Mouse (Mus musculus) bone marrow, adult 2 months (tissue): ENCODE results near the gene Gm49711. TPM values are rescaled to one million over a fixed set of nuclear protein-coding genes. Genes with fewer than 3 reads are reported as not detected.

ENCODE experiments used
- H3K27ac ChIP-seq: fragments of 200-500 bp; 2 replicates; pipeline ENCODE4 v1.5.1; 2012; ENCODE audit warnings: low read depth, mild to moderate bottlenecking, control low read depth, inconsistent platforms, low read length; ENCODE audit not compliant: control insufficient read depth, poor library complexity, insufficient read depth
- H3K4me1 ChIP-seq: fragments of 200-500 bp; 2 replicates; pipeline ENCODE4 v1.6.1; 2011; ENCODE audit warnings: low read length; ENCODE audit not compliant: control insufficient read depth, insufficient read depth
- H3K4me3 ChIP-seq: fragments of 200-500 bp; replicated peaks from 2 replicates; pipeline ENCODE3; 2011; ENCODE audit warnings: mild to moderate bottlenecking, low read depth, low read length, control low read depth; ENCODE audit not compliant: control insufficient read depth
- CTCF ChIP-seq: fragments of 200-500 bp; IDR thresholded peaks from 2 replicates; pipeline ENCODE4 v1.5.1; 2011; ENCODE audit warnings: low read length, control low read depth; ENCODE audit not compliant: control insufficient read depth, insufficient read depth
- POLR2A ChIP-seq: fragments of 200-500 bp; IDR thresholded peaks from 2 replicates; pipeline ENCODE4 v1.6.1; 2011; ENCODE audit warnings: low read depth, mild to moderate bottlenecking, control low read depth, low read length, borderline replicate concordance; ENCODE audit not compliant: control insufficient read depth
- WGBS: fragments of 180-500 bp; shearing (Covaris S2); methylation state at CpG from one replicate; pipeline ENCODE4 v1.1.7; 2018; 5-methylcytosine and 5-hydroxymethylcytosine counted together
- polyA plus RNA-seq: library from polyadenylated mRNA; stranded (reverse); fragments of >200 nt; gene quantifications from 2 replicates; pipeline ENCODE4 v1.2.4, GENCODE M21; 2011; ENCODE audit warnings: low replicate concordance; ENCODE audit not compliant: missing spikeins, insufficient read depth, insufficient read length

Gm49711 gene
- polyA plus RNA-seq, 1 experiment, result not detected

- Histone ChIP-seq H3K4me1 (no peaks in the 10 kb centered on the region), H3K27ac (no peak overlapping the region), H3K4me3 (no peak overlapping the region)
- TF ChIP-seq POLR2A (no peak), CTCF (no peak)
- WGBS, result 81% methylated on average over 9 of the region's 9 CpGs
Observed at GRCm38 (mm10) chr16:92140328-92140727, 82.2 kb downstream of the Gm49711 start.

- 95% methylated on average over 12 of the region's 12 CpGs for WGBS
- TF ChIP-seq CTCF, result no peak
- Histone ChIP-seq H3K27ac (no peak overlapping the region), H3K4me1 (no peaks in the 10 kb centered on the region), H3K4me3 (no peak overlapping the region)
Observed at GRCm38 (mm10) chr16:92141021-92141420, 82.9 kb downstream of the Gm49711 start.

- Histone ChIP-seq H3K4me1 (no peaks in the 10 kb centered on the region), H3K4me3 (no peak overlapping the region), H3K27ac (no peak overlapping the region)
- TF ChIP-seq POLR2A (no peak), CTCF (no peak)
- WGBS, result 86% methylated on average over 9 of the region's 9 CpGs
Observed at GRCm38 (mm10) chr16:92142426-92143012, 84.4 kb downstream of the Gm49711 start.

GRCm38 (mm10) chr16:92147631-92148366 lies 89.7 kb downstream of the Gm49711 start:
- H3K4me3 ChIP-seq, result no peak overlapping the region
- no peak overlapping the region for H3K27ac ChIP-seq
- WGBS, result 81% methylated on average over 12 of the region's 12 CpGs
- H3K4me1 ChIP-seq, result no peaks in the 10 kb centered on the region
- TF ChIP-seq CTCF (no peak), POLR2A (no peak)

- Histone ChIP-seq H3K27ac (no peak overlapping the region), H3K4me1 (no peaks in the 10 kb centered on the region), H3K4me3 (no peak overlapping the region)
- TF ChIP-seq POLR2A (no peak), CTCF (no peak)
- WGBS, result 83% methylated on average over 2 of the region's 2 CpGs
Observed at GRCm38 (mm10) chr16:92148367-92148728, 90.2 kb downstream of the Gm49711 start.

- 75% methylated on average over 4 of the region's 4 CpGs for WGBS
- Histone ChIP-seq H3K4me1 (no peaks in the 10 kb centered on the region), H3K27ac (no peak overlapping the region), H3K4me3 (no peak overlapping the region)
- no peak for TF ChIP-seq POLR2A
- TF ChIP-seq CTCF, result no peak
Observed at GRCm38 (mm10) chr16:92150975-92151374, 92.9 kb downstream of the Gm49711 start.

GRCm38 (mm10) chr16:92158021-92158455 lies 99.9 kb downstream of the Gm49711 start:
- Histone ChIP-seq H3K4me3 (no peak overlapping the region), H3K4me1 (no peaks in the 10 kb centered on the region), H3K27ac (no peak overlapping the region)
- TF ChIP-seq POLR2A, result no peak
- no peak for TF ChIP-seq CTCF
- 14% methylated on average over 14 of the region's 14 CpGs for WGBS

- no peaks in the 10 kb centered on the region for H3K4me1 ChIP-seq
- H3K27ac ChIP-seq, result no peak overlapping the region
- no peak for TF ChIP-seq POLR2A
- no peak for TF ChIP-seq CTCF
- WGBS, result 8% methylated on average over 30 of the region's 30 CpGs
- no peak overlapping the region for H3K4me3 ChIP-seq
Observed at GRCm38 (mm10) chr16:92158461-92159091, 100.5 kb downstream of the Gm49711 start.
